Mouse (Mus musculus): ENCODE data around the gene Foxl1.

Foxl1 gene

DNA sequence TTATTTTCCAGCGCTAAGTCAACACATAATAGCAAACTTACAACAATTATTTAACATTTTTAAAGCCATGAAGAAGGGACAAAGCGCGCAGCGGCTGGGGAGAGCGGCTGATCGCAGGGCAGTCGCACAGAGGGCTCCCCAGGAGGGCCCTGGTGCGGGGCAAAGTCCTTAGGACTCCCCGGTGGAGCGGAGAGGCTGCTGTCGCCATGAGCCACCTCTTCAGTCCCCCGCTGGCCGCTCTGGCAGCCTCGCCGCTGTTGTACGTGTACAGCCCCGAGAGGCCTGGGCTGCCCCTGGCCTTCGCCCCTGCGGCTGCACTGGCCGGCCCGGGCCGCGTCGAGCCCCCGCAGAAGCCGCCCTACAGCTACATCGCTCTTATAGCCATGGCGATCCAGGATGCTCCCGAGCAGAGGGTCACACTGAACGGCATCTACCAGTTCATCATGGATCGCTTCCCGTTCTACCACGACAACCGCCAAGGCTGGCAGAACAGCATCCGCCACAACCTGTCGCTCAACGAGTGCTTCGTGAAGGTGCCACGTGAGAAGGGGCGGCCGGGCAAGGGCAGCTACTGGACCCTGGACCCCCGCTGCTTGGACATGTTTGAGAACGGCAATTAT is at the start of gene Foxl1:
Gene Foxl1, plus strand, starts transcription at position 185 of the 620 bp plus-strand sequence.
- DNase-seq (ENCODE audit: low spot score): no peak

GRCm38 (mm10) chr8:121078721-121079120 is 49.0 kb upstream of the Foxl1 start:
- DNase-seq (ENCODE audit: low spot score): no peak

- no peak for DNase-seq (ENCODE audit: low spot score)
Measured at GRCm38 (mm10) chr8:121079201-121079600, 48.5 kb upstream of the Foxl1 start.

DNA sequence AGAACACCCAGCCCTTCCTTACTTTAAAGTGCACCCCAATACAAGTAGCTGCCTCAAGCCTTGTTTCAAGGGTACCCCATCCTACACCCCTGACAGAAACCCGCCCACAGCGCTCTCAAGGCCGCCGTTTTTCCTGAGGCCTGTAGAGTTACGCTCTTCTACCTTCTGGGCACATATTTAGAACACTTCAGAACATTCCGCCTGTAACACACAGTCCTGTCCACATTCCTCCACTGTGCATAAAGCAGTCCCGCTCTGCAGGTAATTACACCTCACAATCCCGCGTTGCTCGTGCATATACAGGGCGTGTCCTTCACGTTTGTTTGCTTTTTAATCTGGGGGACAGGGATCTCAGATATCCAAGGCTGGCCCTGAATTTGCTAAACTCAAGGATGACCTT is 47.8 kb upstream of the Foxl1 start:
- DNase-seq (ENCODE audit: low spot score): no peak

DNA sequence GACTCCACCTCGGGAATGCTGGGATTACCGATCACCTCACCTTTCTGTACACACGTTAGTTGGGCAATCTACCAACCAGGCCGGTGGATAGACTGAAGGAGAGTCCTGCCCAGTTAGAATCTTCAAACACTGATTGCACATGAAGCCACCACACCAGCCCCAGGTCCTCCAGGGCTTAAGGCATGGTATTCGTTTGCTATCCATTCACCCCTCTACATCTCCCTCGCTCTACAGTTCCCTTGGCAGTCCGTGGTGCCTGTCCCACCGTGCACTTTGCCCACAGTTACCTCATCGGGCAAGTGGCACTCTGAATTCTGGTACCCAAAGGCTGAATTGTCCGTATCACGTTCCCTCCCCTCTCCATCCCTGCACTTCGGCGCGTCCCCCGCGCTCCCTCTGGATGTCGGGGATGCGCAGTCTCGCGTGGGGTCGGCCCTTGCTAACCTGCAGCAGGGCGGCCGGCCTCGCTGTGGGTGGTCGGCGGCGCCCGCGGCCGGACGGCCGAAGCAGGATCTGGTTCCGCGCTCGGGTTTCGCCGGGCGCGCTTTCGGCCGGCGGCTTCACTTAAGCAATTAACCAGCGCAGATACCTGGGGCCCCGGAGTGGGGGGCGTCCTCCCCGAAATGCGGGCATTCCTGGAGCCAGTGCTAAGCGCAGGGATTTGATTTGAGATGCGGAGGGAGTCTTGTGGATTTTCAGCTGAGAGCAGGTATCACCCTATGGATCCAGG is 47.2 kb upstream of the Foxl1 start:
- no peak for DNase-seq (ENCODE audit: low spot score)

DNA sequence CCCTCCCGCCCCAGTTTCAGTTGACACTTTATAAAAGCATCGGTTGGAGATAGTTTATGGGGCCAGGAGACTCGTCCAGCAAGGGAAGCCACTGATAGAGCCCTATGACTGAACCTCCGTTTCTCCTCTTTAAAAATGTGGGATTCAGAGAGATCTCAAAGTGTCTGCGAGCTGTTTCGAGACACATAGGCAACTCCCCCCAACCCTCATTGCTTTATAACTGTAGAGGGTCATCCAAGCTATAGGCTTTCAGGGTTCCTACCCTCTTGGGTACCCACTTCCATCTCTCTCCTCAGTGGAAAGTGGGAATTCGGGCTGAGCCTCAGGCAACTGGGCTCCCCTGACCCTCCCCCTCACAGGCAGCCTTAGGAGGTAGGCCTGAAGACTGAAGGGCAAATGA is 46.3 kb upstream of the Foxl1 start:
- DNase-seq (ENCODE audit: low spot score): no peak

DNA sequence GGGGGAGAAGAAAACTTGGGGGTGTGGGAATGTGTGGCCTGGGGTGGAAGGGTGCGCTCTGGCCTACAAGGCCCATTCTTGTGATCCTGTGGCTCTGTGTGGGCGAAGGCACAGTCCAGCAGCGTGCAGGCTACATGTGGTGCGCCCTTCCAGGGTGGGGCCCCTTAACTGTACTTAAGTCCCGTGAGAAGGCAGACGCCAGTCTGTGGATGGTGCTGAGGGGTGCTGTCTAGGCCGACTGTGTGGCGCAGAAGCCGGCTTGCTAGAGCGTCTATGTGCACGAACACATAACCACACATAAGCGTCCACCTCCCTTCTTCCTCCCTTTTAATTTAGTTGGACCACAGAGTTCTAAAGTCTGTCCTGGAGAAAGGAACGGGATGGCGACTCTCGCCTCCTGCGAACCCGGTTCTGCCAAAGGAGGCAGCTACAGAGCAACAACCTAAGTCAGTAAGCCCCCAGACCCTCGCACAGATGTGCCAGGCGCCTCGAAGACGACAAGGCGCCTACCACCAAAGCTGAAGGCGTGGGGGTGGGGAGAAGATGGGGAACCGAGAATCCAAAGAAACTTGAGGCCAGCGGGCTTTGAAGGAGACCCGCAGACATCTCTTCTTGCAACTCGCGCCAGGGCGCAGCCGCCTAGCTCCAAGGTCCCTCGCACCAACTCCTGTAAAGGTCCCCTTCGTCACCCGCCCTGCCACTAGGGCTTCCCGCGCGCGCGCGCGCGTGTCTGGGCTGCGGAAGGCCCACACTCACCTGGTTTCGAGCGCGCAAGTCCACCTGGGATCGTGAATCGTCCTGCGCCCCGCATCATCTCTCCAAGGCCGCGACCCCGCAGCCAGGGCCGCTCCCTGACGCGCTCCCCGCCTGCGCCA is 45.3 kb upstream of the Foxl1 start:
- DNase-seq (ENCODE audit: low spot score): peak; percentile 38

DNA sequence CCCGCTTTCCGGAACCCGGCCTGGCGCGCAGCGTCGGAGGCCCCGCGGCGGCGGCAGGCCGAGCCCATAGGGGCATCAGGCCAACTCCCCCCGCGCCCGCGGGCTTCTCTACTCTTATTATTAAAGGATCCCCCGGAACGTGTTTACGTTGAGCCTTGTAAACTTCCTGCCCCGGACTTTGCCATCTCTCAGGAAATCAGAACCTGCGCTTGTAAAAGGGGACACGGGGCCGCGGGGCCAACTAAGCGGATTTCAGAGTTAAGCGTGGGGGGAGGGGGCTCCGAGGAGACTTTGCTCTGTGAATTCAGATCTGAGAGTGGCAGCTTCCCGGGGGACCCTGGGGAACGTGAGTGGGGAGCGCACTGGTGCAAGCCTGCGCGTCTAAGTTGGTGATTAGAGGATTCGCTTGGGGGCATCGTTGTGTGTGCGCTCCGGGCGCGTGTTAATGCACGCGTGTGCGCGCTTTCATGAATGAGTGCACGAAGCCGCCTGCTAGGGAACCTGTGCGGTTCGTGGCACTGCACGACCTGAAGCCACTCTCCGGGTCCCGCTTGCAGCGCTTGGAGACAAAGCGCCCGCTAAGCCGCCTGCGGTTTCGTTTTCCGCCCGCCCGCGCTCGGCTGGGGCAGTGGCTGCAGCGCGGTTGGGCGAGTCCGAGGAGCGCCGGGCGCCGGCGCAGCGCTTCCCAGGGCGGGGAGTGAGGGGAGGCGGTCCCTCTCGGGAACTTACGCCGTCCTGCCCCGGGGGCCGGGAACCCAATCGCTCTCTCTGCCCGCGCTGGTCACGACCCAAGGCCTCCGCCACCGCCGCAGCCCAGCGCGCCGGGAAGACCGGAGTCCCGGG is 44.4 kb upstream of the Foxl1 start:
- peak; percentile 74 for DNase-seq (ENCODE audit: low spot score)

DNA sequence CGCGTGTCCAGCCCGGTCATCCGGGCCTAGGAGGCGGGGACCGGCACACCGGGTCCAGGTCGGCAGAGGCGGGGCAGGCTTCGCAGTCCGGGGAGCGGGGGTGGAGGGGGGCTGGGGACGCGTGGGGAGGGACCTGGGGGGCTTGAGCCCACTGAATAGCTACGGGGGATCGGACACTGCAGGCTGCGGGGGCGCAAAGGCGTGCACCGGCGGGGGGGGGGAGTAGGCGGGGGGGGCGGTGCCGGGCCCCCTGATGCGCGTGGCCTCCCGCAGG is 43.9 kb upstream of the Foxl1 start:
- DNase-seq (ENCODE audit: low spot score): no peak

DNA sequence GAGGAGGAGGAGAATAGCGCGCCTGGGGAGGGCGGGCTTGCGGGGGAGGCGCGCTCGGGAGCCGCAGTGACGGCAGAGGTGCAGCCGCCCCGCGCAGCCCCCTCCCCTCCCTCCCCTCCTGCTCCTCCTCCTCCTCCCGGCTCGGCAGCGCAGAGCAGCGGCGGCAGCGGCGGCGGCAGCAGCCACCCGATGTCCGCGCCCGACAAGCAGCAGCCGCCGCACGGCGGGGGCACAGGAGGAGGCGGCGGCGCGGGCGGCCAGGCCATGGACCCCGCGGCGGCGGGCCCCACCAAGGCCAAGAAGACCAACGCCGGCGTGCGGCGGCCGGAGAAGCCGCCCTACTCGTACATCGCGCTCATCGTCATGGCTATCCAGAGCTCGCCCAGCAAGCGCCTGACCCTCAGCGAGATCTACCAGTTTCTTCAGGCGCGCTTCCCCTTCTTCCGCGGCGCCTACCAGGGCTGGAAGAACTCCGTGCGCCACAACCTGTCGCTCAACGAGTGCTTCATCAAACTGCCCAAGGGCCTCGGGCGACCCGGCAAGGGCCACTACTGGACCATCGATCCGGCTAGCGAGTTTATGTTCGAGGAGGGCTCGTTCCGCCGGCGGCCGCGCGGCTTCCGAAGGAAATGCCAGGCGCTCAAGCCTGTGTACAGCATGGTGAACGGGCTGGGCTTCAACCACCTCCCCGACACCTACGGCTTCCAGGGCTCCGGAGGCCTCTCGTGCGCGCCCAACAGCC is 43.4 kb upstream of the Foxl1 start, which contains the start of gene Foxf1:
Gene Foxf1, plus strand, starts transcription at position 177 of the 742 bp plus-strand sequence.
- peak; percentile 69 for DNase-seq (ENCODE audit: low spot score)

GRCm38 (mm10) chr8:121085011-121085410 is 42.7 kb upstream of the Foxl1 start:
- no peak for DNase-seq (ENCODE audit: low spot score)

- DNase-seq (ENCODE audit: low spot score): no peak
Measured at GRCm38 (mm10) chr8:121085561-121085960, 42.2 kb upstream of the Foxl1 start.

DNA sequence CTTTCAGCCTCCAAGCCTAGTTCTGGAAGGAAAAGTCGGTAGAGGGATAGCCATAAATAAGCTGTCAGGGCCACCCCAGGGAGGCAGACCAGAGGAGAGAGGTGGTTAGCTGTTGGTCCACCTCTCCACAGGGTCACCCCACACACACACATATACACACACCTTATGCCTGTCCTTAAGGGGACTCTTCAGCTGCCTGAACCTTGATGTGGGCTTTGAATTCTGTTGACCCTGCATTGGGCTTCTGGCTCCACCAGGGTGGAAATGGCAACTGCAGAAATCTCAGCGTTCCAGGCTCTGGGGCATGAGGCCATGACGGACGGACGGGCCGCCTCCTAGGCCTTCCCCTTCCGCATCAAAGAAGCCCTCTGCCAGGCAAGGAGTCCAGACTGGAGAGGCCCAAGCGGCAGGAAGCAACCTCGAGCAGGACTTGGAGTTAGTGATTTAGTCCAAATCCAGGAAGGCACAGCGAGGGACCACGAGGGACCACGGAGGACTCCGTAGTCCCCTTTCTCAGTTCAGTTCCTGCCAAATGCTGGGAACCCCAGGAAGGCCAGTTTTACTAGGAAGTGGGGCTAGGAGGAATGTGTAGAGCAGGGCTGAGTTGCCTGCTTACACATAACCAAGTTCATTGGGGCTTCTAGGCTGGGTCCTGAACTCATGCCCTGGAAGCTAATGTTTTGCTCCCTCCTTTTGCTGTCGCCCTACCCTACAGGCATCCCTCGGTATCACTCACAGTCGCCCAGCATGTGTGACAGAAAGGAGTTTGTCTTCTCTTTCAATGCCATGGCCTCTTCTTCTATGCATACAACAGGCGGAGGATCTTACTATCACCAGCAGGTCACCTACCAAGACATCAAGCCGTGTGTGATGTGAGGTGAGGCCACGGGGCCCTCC is 41.5 kb upstream of the Foxl1 start:
- DNase-seq (ENCODE audit: low spot score): no peak

GRCm38 (mm10) chr8:121088281-121088680 is 39.5 kb upstream of the Foxl1 start:
- no peak for DNase-seq (ENCODE audit: low spot score)

DNA sequence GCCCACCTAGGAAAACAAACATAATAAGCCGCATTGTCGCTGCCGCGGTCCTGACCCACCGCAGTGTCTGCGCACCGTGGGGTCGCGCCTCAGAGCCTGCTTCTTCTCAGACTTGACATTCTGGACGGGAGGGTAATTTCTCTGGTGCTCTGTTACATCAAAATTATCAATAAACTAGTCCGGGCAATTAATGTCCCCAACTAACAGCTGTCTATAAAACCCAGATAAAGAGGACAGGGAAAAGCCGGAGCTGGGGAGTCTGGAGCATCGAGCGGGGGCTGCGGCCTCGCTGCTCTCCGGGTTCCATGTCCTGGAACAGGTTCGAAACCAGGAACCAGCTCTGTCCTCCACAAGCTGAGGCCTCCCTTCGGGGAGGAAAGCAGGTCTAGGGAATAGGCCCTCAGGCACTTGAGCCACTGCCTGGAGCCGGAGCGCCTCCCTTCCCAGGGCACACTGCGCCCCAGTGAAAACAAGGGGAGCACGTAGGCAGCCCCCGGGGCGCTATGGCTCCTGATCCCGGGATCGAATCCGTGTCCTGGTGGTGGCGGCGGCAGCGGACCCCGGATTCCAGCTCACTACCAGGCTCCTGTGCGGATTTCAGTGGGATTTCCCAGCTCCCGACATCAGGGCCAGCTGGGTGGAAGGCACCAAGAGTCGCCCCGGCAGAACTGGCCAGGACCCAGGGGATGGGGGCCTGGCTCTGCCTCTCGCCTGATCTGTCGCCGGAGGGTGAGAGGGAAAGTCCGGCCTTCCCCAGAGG is 38.7 kb upstream of the Foxl1 start:
- peak; percentile 47 for DNase-seq (ENCODE audit: low spot score)

- DNase-seq (ENCODE audit: low spot score): no peak
Measured at GRCm38 (mm10) chr8:121089631-121090380, 37.9 kb upstream of the Foxl1 start.

DNA sequence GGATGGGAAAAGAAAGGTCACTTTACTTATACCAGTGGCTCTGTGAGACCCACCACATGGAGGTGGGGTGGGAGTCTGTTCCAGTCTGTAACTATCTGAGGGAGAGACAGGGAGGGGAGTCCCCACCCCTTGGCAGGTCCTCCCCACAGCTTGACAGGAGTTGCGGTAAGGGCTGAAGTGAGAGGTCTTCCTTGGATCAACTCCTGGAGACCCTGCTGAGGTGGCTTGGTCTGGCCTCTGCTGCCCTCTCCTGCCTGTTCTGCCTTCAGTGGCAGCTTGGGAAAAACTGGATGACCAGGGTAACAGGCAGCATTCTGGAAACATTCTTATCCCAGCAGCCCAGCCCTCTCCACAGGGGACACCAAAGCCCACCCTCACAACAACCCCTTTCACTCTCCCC is 37.0 kb upstream of the Foxl1 start:
- DNase-seq (ENCODE audit: low spot score): peak; percentile 79

- DNase-seq (ENCODE audit: low spot score): no peak
Measured at GRCm38 (mm10) chr8:121092141-121092540, 35.6 kb upstream of the Foxl1 start.

DNA sequence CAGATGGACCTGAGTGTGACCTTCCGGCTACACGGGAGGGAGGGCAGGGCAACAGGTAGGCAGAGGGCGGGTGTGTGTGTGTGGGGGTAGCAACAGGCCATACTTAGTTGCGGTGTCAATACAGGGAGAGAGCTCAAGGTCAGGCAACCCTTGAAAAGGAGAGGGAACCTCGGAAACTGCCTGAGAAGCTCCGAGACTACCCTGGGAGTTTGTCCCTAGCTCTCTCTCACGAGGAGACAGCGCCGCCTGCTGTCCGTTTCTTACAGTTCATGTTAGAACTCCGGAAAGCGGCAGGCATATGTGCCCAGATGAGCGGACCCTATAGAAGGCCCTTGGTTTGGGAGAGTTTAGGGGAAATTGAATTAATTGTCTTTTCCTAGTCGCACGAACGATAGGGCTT is 35.1 kb upstream of the Foxl1 start:
- peak; percentile 96 for DNase-seq (ENCODE audit: low spot score)
